Mouse (Mus musculus): ENCODE measurements around the gene Cyth2. TPM values are rescaled to one million over a fixed set of nuclear protein-coding genes. Genes with fewer than 3 reads are reported as not detected.

Gene Cyth2
- polyA plus RNA-seq, 1 experiment, result 22.4 TPM

DNA sequence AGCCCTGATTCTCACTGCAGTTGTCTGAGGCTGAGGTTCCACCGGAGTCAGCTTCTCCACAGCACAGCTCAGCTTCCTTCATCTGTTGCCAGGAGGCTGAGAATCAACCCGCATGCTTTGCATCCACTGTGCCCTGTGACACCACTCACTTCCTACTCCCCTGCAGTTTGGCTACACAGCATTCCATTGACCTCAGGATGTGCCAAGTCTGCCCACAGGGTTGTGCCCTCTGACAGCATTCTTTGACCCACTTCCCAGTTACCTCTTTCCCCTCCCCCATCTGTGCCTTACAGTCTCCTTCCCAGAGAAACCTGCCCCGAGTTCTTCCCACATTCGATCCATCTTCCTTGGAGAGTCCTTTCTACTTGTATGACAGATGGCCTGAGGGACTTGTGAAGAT, 32.1 kb downstream of the Cyth2 start:
- Histone ChIP-seq H3K4me3 (replicated peaks) (no peak overlapping the region), H3K36me3 (ENCODE audit: control insufficient read depth) (no peaks in the 10 kb centered on the region)

DNA sequence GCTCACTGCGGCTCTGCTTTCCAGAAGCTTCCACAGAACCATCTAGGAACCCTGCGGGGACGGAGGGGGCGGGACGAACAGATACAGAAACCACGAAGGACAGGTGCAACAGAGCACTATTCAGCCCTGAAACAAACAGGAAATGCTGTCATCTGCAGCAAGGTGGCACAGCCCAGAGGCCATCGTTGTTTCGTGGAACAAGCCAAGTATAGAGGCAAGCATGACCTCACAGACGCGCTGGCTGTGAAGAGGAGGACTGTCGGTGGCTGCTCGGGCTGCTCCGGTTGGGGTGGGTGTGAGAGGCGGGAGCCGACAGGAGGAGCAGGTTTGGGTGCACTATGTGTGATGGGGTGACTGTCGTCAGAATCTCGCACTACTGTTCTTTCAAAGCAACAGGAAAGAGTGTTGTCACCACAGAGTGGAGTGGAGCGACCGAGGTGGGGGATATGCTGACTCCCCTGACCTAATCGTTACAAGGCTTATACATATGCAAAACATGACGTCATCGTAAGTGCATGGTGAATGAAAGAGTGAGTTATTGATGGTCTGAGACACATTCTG, 35.2 kb downstream of the Cyth2 start:
- no peaks in the 10 kb centered on the region for H3K36me3 ChIP-seq (ENCODE audit: control insufficient read depth)
- no peaks in the 10 kb centered on the region for H3K9me3 ChIP-seq (ENCODE audit: control insufficient read depth, low read length)
- peaks cover 12% of the 10 kb centered on the region for H3K4me1 ChIP-seq (ENCODE audit: control insufficient read depth)
- no peak for TF ChIP-seq GATA1 (IDR thresholded peaks at IDR 0.05; ENCODE audit: low read length)
- TF ChIP-seq TAL1 (IDR thresholded peaks at IDR 0.05; ENCODE audit: low read length), result no peak
- peaks cover 41% of the 10 kb centered on the region for H3K27me3 ChIP-seq (ENCODE audit: control insufficient read depth)
- no peak overlapping the region for H3K4me3 ChIP-seq (replicated peaks)

More for the DNA sequence above, 32.1 kb downstream of the Cyth2 start:
- TF ChIP-seq TAL1 (IDR thresholded peaks at IDR 0.05; ENCODE audit: low read length) (no peak), GATA1 (IDR thresholded peaks at IDR 0.05; ENCODE audit: low read length) (no peak)
- peaks cover 72% of the 10 kb centered on the region for H3K27me3 ChIP-seq (ENCODE audit: control insufficient read depth)
- peaks cover 12% of the 10 kb centered on the region for H3K4me1 ChIP-seq (ENCODE audit: control insufficient read depth)
- peaks cover 3% of the 10 kb centered on the region; the same call in 1 of the 2 replicates for H3K9me3 ChIP-seq (ENCODE audit: control insufficient read depth, low read length)

DNA sequence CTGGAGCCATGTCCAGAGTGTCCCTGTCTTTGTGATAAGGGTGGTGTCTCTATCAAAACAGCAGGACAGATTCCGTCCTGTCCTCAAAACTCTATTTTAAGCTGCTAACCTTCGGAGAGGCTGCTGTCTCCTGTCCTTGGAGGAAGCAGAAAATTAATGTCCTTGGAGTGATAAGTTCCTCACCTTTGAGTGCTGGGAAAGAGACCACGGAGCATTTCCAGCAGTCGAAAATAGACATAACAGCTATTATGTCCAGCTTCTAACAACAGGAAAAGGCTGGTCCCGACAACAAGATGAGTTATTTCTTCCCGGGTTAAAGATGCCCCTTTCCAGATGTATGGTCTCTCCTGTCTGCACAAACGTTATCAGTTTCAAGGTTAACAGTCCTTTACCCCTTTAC, 39.1 kb downstream of the Cyth2 start:
- TF ChIP-seq TAL1 (IDR thresholded peaks at IDR 0.05; ENCODE audit: low read length) (no peak), GATA1 (IDR thresholded peaks at IDR 0.05; ENCODE audit: low read length) (no peak)
- Histone ChIP-seq H3K4me3 (replicated peaks) (no peak overlapping the region), H3K36me3 (ENCODE audit: control insufficient read depth) (no peaks in the 10 kb centered on the region), H3K9me3 (ENCODE audit: control insufficient read depth, low read length) (no peaks in the 10 kb centered on the region), H3K4me1 (ENCODE audit: control insufficient read depth) (peaks cover 5% of the 10 kb centered on the region), H3K27me3 (ENCODE audit: control insufficient read depth) (peaks cover 18% of the 10 kb centered on the region)

DNA sequence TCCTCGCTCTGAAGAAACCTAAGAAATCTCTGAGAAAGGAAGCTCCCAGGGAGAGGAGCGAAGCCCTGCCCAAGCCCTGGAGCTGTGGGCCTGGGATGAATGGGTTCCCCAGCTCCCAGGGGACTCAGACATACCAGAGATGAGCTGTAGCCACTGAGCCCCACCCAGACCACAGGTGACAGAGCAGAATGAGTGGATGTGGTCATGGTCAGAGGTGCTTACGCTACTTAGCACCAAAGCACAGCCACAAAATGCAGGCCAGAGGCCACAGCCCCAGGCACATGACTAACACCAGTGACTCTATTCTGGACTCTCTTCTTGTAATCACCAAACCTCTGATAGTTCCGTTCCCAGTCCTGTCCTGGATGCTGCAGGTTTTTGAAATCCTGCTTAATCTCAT, 43.3 kb downstream of the Cyth2 start:
- Histone ChIP-seq H3K4me3 (replicated peaks) (no peak overlapping the region), H3K36me3 (ENCODE audit: control insufficient read depth) (no peaks in the 10 kb centered on the region), H3K9me3 (ENCODE audit: control insufficient read depth, low read length) (no peaks in the 10 kb centered on the region), H3K4me1 (ENCODE audit: control insufficient read depth) (no peaks in the 10 kb centered on the region), H3K27me3 (ENCODE audit: control insufficient read depth) (peaks cover 7% of the 10 kb centered on the region)
- TF ChIP-seq TAL1 (IDR thresholded peaks at IDR 0.05; ENCODE audit: low read length), result no peak
- TF ChIP-seq GATA1 (IDR thresholded peaks at IDR 0.05; ENCODE audit: low read length), result no peak

DNA sequence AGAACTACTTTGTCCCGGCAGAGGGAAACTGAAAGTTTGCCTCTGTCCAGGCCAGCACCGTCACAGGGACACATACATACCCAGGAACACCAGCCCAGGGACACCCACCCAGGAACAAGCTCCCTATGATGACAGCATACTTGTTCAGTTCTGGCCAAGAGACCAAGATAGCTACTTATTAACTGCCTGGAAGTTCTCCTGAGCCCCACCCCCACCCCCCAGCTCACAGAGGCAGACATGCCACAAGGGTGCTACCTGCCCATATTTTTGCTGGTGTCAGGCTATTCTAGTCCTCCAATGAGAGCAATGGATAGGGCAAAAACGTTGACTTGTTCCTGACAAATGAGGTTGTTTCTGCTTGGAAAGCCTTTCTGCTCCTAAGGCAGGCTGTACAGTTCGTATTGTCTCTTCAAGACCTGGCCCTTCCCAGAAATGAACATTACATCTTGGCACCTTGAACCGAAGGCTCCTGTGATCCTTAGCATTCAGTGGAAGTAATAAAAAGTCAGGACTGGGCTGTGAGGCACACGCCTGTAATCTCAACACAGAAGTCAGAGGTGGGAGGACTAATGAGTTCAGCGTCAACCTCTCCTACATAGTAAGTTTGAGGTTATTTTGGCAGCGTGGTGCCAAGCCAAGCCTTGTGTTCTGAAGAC, 43.8 kb downstream of the Cyth2 start:
- no peaks in the 10 kb centered on the region for H3K36me3 ChIP-seq (ENCODE audit: control insufficient read depth)
- H3K4me3 ChIP-seq (replicated peaks), result no peak overlapping the region
- TF ChIP-seq GATA1 (IDR thresholded peaks at IDR 0.05; ENCODE audit: low read length), result no peak
- no peak for TF ChIP-seq TAL1 (IDR thresholded peaks at IDR 0.05; ENCODE audit: low read length)
- H3K9me3 ChIP-seq (ENCODE audit: control insufficient read depth, low read length), result no peaks in the 10 kb centered on the region
- H3K4me1 ChIP-seq (ENCODE audit: control insufficient read depth), result no peaks in the 10 kb centered on the region
- peaks cover 7% of the 10 kb centered on the region for H3K27me3 ChIP-seq (ENCODE audit: control insufficient read depth)

DNA sequence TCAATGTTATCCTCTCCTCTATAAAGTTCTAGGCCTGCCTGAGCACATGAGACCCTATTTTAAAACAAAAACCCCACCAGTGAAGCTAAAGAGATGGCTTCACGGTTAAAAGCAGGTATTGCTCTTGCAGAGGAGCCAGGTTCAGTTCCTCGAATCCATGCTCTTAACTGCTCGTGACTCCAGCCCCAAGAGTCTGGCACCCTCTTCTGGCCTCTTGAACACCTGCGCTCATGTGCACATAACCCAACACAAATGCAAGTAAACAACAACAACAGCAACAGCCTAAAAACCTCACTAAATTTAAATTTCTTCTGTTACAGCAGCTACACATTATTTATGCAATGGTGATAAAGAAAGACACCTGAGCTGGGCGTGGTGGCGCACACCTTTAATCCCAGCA, 46.9 kb downstream of the Cyth2 start:
- Histone ChIP-seq H3K9me3 (ENCODE audit: control insufficient read depth, low read length) (no peaks in the 10 kb centered on the region), H3K4me1 (ENCODE audit: control insufficient read depth) (no peaks in the 10 kb centered on the region), H3K27me3 (ENCODE audit: control insufficient read depth) (no peaks in the 10 kb centered on the region), H3K36me3 (ENCODE audit: control insufficient read depth) (no peaks in the 10 kb centered on the region), H3K4me3 (replicated peaks) (no peak overlapping the region)
- TF ChIP-seq GATA1 (IDR thresholded peaks at IDR 0.05; ENCODE audit: low read length) (no peak), TAL1 (IDR thresholded peaks at IDR 0.05; ENCODE audit: low read length) (no peak)

DNA sequence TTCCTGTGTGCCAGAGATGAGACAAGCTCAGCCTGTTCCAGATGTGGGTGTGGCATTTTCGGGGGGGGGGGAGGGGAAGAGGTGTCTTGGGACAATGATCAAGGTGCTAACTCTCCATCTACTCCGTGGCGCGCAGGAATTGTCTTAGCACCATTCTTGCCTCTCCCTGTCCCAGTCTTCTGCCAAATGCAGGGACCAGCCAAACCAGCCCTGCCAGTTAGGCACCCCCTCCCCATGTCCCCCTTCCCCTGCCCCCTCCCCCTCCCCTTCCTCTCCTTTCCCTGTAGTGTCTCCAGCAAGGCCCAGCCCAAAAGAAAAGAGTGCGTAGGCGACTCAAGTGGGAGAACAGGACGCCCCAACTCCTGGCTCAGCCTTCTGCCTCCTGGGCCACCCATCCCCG, 47.6 kb downstream of the Cyth2 start:
- H3K9me3 ChIP-seq (ENCODE audit: control insufficient read depth, low read length), result no peaks in the 10 kb centered on the region
- H3K36me3 ChIP-seq (ENCODE audit: control insufficient read depth), result no peaks in the 10 kb centered on the region
- no peak for TF ChIP-seq TAL1 (IDR thresholded peaks at IDR 0.05; ENCODE audit: low read length)
- TF ChIP-seq GATA1 (IDR thresholded peaks at IDR 0.05; ENCODE audit: low read length), result no peak
- no peaks in the 10 kb centered on the region for H3K4me1 ChIP-seq (ENCODE audit: control insufficient read depth)
- no peaks in the 10 kb centered on the region for H3K27me3 ChIP-seq (ENCODE audit: control insufficient read depth)
- no peak overlapping the region for H3K4me3 ChIP-seq (replicated peaks)

DNA sequence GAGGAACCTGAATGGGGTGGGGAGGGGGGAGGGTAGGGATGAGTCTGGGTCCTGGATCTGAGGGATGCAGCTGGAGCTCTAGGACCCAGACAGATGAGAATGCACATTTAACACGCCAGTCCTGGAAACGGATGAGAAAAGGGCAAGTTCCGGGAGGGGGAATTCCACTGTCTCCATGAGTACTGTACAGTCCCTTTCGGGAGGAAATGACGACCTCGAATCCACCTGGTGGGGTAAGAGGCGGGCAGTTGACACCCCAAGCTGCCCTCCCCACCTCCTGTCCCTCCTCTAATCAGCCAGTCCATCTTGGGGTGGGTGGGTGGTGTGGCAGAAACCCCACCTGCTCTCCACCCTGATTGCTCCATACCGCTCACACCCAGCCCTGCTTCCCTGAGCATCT, 48.4 kb downstream of the Cyth2 start:
- TF ChIP-seq TAL1 (IDR thresholded peaks at IDR 0.05; ENCODE audit: low read length) (no peak), GATA1 (IDR thresholded peaks at IDR 0.05; ENCODE audit: low read length) (no peak)
- H3K9me3 ChIP-seq (ENCODE audit: control insufficient read depth, low read length), result no peaks in the 10 kb centered on the region
- no peaks in the 10 kb centered on the region for H3K36me3 ChIP-seq (ENCODE audit: control insufficient read depth)
- H3K27me3 ChIP-seq (ENCODE audit: control insufficient read depth), result no peaks in the 10 kb centered on the region
- no peaks in the 10 kb centered on the region for H3K4me1 ChIP-seq (ENCODE audit: control insufficient read depth)
- H3K4me3 ChIP-seq (replicated peaks), result no peak overlapping the region

DNA sequence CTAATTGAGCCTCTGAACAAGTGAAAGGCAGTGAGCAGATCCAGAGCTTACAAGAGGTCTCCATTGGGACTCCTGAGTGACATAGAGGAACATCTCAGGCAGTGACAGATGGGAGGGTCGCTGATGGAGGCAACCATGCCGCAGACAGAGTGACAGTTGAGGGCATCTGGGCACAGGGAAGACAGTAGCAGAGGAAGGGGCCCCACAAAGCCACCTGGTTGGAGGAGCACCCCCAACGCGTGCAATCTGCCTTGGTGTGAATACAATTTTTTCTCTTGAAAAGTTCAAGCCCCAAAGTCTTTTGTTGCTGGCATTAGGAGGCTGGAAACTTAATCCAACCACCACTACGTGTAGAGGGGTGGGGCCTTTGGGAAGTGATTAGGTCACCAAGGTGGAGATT, 54.2 kb downstream of the Cyth2 start:
- Histone ChIP-seq H3K4me3 (replicated peaks) (no peak overlapping the region), H3K9me3 (ENCODE audit: control insufficient read depth, low read length) (no peaks in the 10 kb centered on the region), H3K27me3 (ENCODE audit: control insufficient read depth) (peaks cover 28% of the 10 kb centered on the region), H3K36me3 (ENCODE audit: control insufficient read depth) (no peaks in the 10 kb centered on the region), H3K4me1 (ENCODE audit: control insufficient read depth) (no peaks in the 10 kb centered on the region)
- TF ChIP-seq GATA1 (IDR thresholded peaks at IDR 0.05; ENCODE audit: low read length) (no peak), TAL1 (IDR thresholded peaks at IDR 0.05; ENCODE audit: low read length) (no peak)
